Mouse (Mus musculus) hindbrain, embryonic 16.5 days (tissue): ENCODE measurements around the gene Plek. TPM values are rescaled to one million over a fixed set of nuclear protein-coding genes. Genes with fewer than 3 reads are reported as not detected.

Source experiments
- ATAC-seq: fragments of 200-750 bp; cut with Nextera tagmentation; 2 replicates; pipeline ENCODE4 v1.8.0; 2017; ENCODE audit warnings: moderate TSS enrichment, moderate library complexity
- H3K27ac ChIP-seq: fragments of 300-500 bp; sonication (generic); 2 replicates; pipeline ENCODE4 v1.5.1; 2014; ENCODE audit warnings: low read depth, mild to moderate bottlenecking, control low read depth, low read length, moderate library complexity
- H3K27me3 ChIP-seq: fragments of 300-500 bp; sonication (generic); replicated peaks from 2 replicates; pipeline ENCODE4 v1.6.1; 2014; ENCODE audit warnings: low read length; ENCODE audit not compliant: control insufficient read depth, insufficient read depth
- H3K36me3 ChIP-seq: fragments of 300-500 bp; sonication (generic); 2 replicates; pipeline ENCODE4 v1.6.1; 2014; ENCODE audit warnings: mild to moderate bottlenecking, low read length, moderate library complexity, mixed read lengths; ENCODE audit not compliant: control insufficient read depth, insufficient read depth
- H3K4me1 ChIP-seq: fragments of 300-500 bp; sonication (generic); 2 replicates; pipeline ENCODE4 v1.6.1; 2014; ENCODE audit warnings: low read depth, low read length; ENCODE audit not compliant: control insufficient read depth, insufficient read depth
- H3K4me2 ChIP-seq: fragments of 300-500 bp; sonication (generic); 2 replicates; pipeline ENCODE4 v1.6.1; 2014; ENCODE audit warnings: mild to moderate bottlenecking, low read length, control low read depth, moderate library complexity
- H3K4me3 ChIP-seq: fragments of 300-500 bp; sonication (generic); 2 replicates; pipeline ENCODE4 v1.5.1; 2014; ENCODE audit warnings: mild to moderate bottlenecking, low read length, control low read depth, moderate library complexity
- H3K9ac ChIP-seq: fragments of 300-500 bp; sonication (generic); 2 replicates; pipeline ENCODE4 v1.6.1; 2014; ENCODE audit warnings: low read depth, mild to moderate bottlenecking, control low read depth, low read length, moderate library complexity
- H3K9me3 ChIP-seq: fragments of 300-500 bp; sonication (generic); 2 replicates; pipeline ENCODE4 v1.6.1; 2014; ENCODE audit warnings: mild to moderate bottlenecking, low read length, moderate library complexity; ENCODE audit not compliant: control insufficient read depth
- WGBS: fragments of 180-500 bp; shearing (Covaris S2); extraction: QIAGEN DNeasy Blood & Tissue Kit; methylation state at CpG from one replicate; pipeline ENCODE4 v1.1.7; 2014; 5-methylcytosine and 5-hydroxymethylcytosine counted together
- polyA plus RNA-seq: library from polyadenylated mRNA; unstranded; fragments of >200 nt; fragmentation: Nextera tagmentation; extraction: Ambion mirVana; gene quantifications from 2 replicates; pipeline ENCODE4 v1.2.1, GENCODE M21; 2015

Gene Plek
- polyA plus RNA-seq, 1 experiment from 2014 or later, result 3.9 TPM

- ATAC-seq, result no peak
- Histone ChIP-seq H3K4me1 (no peaks in the 10 kb centered on the region), H3K4me3 (no peak overlapping the region), H3K4me2 (no peak overlapping the region), H3K27ac (no peak overlapping the region), H3K36me3 (peaks cover 2% of the 10 kb centered on the region; the same call in 1 of the 2 replicates), H3K27me3 (no peaks in the 10 kb centered on the region), H3K9ac (no peak overlapping the region), H3K9me3 (no peaks in the 10 kb centered on the region)
- 81% methylated on average over 6 of the region's 6 CpGs for WGBS
Observed at GRCm38 (mm10) chr11:16987745-16988328, 64.3 kb downstream of the Plek start.

GRCm38 (mm10) chr11:16986550-16987187 is 65.5 kb downstream of the Plek start:
- H3K27ac ChIP-seq, result no peak overlapping the region
- H3K4me3 ChIP-seq, result no peak overlapping the region
- H3K9me3 ChIP-seq, result no peaks in the 10 kb centered on the region
- no peak for ATAC-seq
- 90% methylated on average over 7 of the region's 7 CpGs for WGBS
- no peaks in the 10 kb centered on the region for H3K4me1 ChIP-seq
- H3K4me2 ChIP-seq, result no peak overlapping the region
- peaks cover 2% of the 10 kb centered on the region for H3K36me3 ChIP-seq
- no peaks in the 10 kb centered on the region for H3K27me3 ChIP-seq
- H3K9ac ChIP-seq, result no peak overlapping the region

- ATAC-seq, result no peak
- no peak overlapping the region for H3K4me2 ChIP-seq
- no peak overlapping the region for H3K9ac ChIP-seq
- 91% methylated on average over 5 of the region's 5 CpGs for WGBS
- H3K27me3 ChIP-seq, result no peaks in the 10 kb centered on the region
- H3K4me1 ChIP-seq, result no peaks in the 10 kb centered on the region
- no peak overlapping the region for H3K27ac ChIP-seq
- H3K4me3 ChIP-seq, result no peak overlapping the region
- no peaks in the 10 kb centered on the region for H3K9me3 ChIP-seq
- peaks cover 3% of the 10 kb centered on the region; the same call in 1 of the 2 replicates for H3K36me3 ChIP-seq
Observed at GRCm38 (mm10) chr11:16978161-16978707, 73.9 kb downstream of the Plek start.

DNA sequence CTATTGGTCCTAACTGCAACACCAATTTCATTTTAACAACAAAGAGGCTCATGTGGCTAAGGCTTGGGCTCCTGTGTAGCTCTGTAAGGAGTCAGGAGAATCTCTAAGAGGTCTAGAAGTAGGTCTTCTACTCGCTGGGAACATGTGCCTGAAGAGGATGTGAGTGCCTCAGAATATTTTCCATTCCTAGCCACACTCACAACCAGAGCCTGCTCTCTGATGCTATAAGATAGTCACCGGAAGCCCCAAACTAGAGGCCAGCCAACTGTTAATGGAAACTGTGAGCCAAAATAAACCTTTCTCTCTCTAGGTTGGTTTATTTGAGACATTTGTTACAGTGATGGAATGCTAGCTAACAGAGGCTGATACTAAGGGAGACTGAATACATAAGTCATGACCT is 74.6 kb downstream of the Plek start:
- 65% methylated on average over 2 of the region's 2 CpGs for WGBS
- H3K4me3 ChIP-seq, result no peak overlapping the region
- no peaks in the 10 kb centered on the region for H3K27me3 ChIP-seq
- H3K4me1 ChIP-seq, result no peaks in the 10 kb centered on the region
- peaks cover 3% of the 10 kb centered on the region; the same call in 1 of the 2 replicates for H3K36me3 ChIP-seq
- ATAC-seq, result no peak
- H3K27ac ChIP-seq, result no peak overlapping the region
- H3K9ac ChIP-seq, result no peak overlapping the region
- no peak overlapping the region for H3K4me2 ChIP-seq
- H3K9me3 ChIP-seq, result no peaks in the 10 kb centered on the region

- Histone ChIP-seq H3K27ac (no peak overlapping the region), H3K9ac (no peak overlapping the region), H3K4me1 (no peaks in the 10 kb centered on the region), H3K4me2 (no peak overlapping the region), H3K36me3 (peaks cover 3% of the 10 kb centered on the region; the same call in 1 of the 2 replicates), H3K9me3 (no peaks in the 10 kb centered on the region), H3K4me3 (no peak overlapping the region), H3K27me3 (no peaks in the 10 kb centered on the region)
- 88% methylated on average over 4 of the region's 4 CpGs for WGBS
- ATAC-seq, result no peak
Observed at GRCm38 (mm10) chr11:16976937-16977336, 75.2 kb downstream of the Plek start.

DNA sequence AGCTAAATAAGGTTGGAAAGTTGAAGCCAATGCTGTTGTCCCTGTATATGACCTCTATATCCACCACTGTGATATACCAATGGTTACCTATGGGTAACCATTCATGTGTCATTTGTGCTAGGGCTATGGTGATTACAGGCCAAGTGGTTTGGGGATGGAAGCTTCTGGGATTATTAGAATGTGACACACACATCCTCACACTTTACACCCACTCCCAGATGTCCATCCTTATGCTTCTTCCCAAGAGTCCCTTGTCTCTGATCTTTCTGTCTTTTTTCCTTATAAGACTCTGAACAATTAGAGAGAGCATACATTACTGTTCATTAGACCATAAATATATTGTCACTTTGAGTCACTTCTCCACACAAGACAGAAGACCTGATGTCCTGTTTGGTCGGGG is 79.1 kb downstream of the Plek start:
- no peak overlapping the region for H3K4me3 ChIP-seq
- no peak overlapping the region for H3K27ac ChIP-seq
- H3K27me3 ChIP-seq, result no peaks in the 10 kb centered on the region
- no peaks in the 10 kb centered on the region for H3K9me3 ChIP-seq
- no peaks in the 10 kb centered on the region for H3K4me1 ChIP-seq
- 88% methylated on average over 1 of the region's 1 CpGs for WGBS
- no peak for ATAC-seq
- no peaks in the 10 kb centered on the region for H3K36me3 ChIP-seq
- H3K4me2 ChIP-seq, result no peak overlapping the region
- no peak overlapping the region for H3K9ac ChIP-seq

GRCm38 (mm10) chr11:16972027-16972426 is 80.2 kb downstream of the Plek start:
- no peak for ATAC-seq
- Histone ChIP-seq H3K4me3 (no peak overlapping the region), H3K27ac (no peak overlapping the region), H3K9me3 (no peaks in the 10 kb centered on the region), H3K36me3 (no peaks in the 10 kb centered on the region), H3K4me1 (no peaks in the 10 kb centered on the region), H3K4me2 (no peak overlapping the region), H3K27me3 (no peaks in the 10 kb centered on the region), H3K9ac (no peak overlapping the region)
- 90% methylated on average over 3 of the region's 3 CpGs for WGBS

- Histone ChIP-seq H3K4me1 (no peaks in the 10 kb centered on the region), H3K4me3 (no peak overlapping the region), H3K27ac (no peak overlapping the region), H3K4me2 (no peak overlapping the region), H3K36me3 (no peaks in the 10 kb centered on the region), H3K9me3 (no peaks in the 10 kb centered on the region), H3K27me3 (no peaks in the 10 kb centered on the region), H3K9ac (no peak overlapping the region)
- 79% methylated on average over 2 of the region's 2 CpGs for WGBS
- no peak for ATAC-seq
Observed at GRCm38 (mm10) chr11:16969650-16970049, 82.5 kb downstream of the Plek start.

GRCm38 (mm10) chr11:16967806-16968205 is 84.4 kb downstream of the Plek start:
- ATAC-seq, result no peak; the same call in 1 of the 2 replicates
- Histone ChIP-seq H3K9ac (no peak overlapping the region), H3K4me3 (no peak overlapping the region), H3K27ac (no peak overlapping the region), H3K36me3 (no peaks in the 10 kb centered on the region), H3K4me2 (no peak overlapping the region), H3K4me1 (no peaks in the 10 kb centered on the region), H3K9me3 (no peaks in the 10 kb centered on the region), H3K27me3 (no peaks in the 10 kb centered on the region)
- 48% methylated on average over 2 of the region's 2 CpGs for WGBS
